Mouse (Mus musculus): ENCODE measurements at regions not wholly inside any gene's neighbourhood (a gene's known extent, or its start where the extent isn't known, plus 50 kb on each side); places are given as distances from the start of the nearest gene placed in this dataset.

GRCm38 (mm10) chr1:73799996-73800395 is 324.3 kb downstream of the Tns1 start:
- no peak for ATAC-seq (ENCODE audit: poor library complexity, severe bottlenecking)

GRCm38 (mm10) chr1:73799246-73799645 is 325.0 kb downstream of the Tns1 start:
- no peak for ATAC-seq (ENCODE audit: poor library complexity, severe bottlenecking)

GRCm38 (mm10) chr1:73797858-73798257 is 326.4 kb downstream of the Tns1 start:
- ATAC-seq (ENCODE audit: poor library complexity, severe bottlenecking), result no peak

- ATAC-seq (ENCODE audit: poor library complexity, severe bottlenecking), result no peak
Observed at GRCm38 (mm10) chr1:73797413-73797812, 326.8 kb downstream of the Tns1 start.

- no peak for ATAC-seq (ENCODE audit: poor library complexity, severe bottlenecking)
Observed at GRCm38 (mm10) chr1:73793871-73794270, 330.4 kb downstream of the Tns1 start.

GRCm38 (mm10) chr1:73793256-73793655 is 331.0 kb downstream of the Tns1 start:
- ATAC-seq (ENCODE audit: poor library complexity, severe bottlenecking), result no peak

- ATAC-seq (ENCODE audit: poor library complexity, severe bottlenecking), result no peak
Observed at GRCm38 (mm10) chr1:73792311-73792710, 331.9 kb downstream of the Tns1 start.

- no peak for ATAC-seq (ENCODE audit: poor library complexity, severe bottlenecking)
Observed at GRCm38 (mm10) chr1:73787666-73788065, 336.6 kb downstream of the Tns1 start.

GRCm38 (mm10) chr1:73787224-73787623 is 337.0 kb downstream of the Tns1 start:
- no peak for ATAC-seq (ENCODE audit: poor library complexity, severe bottlenecking)

GRCm38 (mm10) chr1:73783303-73783702 is 340.9 kb downstream of the Tns1 start:
- ATAC-seq (ENCODE audit: poor library complexity, severe bottlenecking), result no peak

GRCm38 (mm10) chr1:73782871-73783270 is 341.4 kb downstream of the Tns1 start:
- no peak for ATAC-seq (ENCODE audit: poor library complexity, severe bottlenecking)

GRCm38 (mm10) chr1:73771773-73772172 is 352.5 kb downstream of the Tns1 start:
- no peak for ATAC-seq (ENCODE audit: poor library complexity, severe bottlenecking)

GRCm38 (mm10) chr1:73770631-73771030 is 353.6 kb downstream of the Tns1 start:
- ATAC-seq (ENCODE audit: poor library complexity, severe bottlenecking), result no peak

- no peak for ATAC-seq (ENCODE audit: poor library complexity, severe bottlenecking)
Observed at GRCm38 (mm10) chr1:73764611-73765333, 359.5 kb downstream of the Tns1 start.

GRCm38 (mm10) chr1:73758110-73759061 is 365.9 kb downstream of the Tns1 start:
- ATAC-seq (ENCODE audit: poor library complexity, severe bottlenecking), result no peak

- no peak for ATAC-seq (ENCODE audit: poor library complexity, severe bottlenecking)
Observed at GRCm38 (mm10) chr1:73755791-73756190, 368.5 kb downstream of the Tns1 start.

GRCm38 (mm10) chr1:73754928-73755327 is 369.3 kb downstream of the Tns1 start:
- ATAC-seq (ENCODE audit: poor library complexity, severe bottlenecking), result no peak

- ATAC-seq (ENCODE audit: poor library complexity, severe bottlenecking), result no peak
Observed at GRCm38 (mm10) chr1:73753157-73753556, 371.1 kb downstream of the Tns1 start.

GRCm38 (mm10) chr1:73748702-73749101 is 375.5 kb downstream of the Tns1 start:
- ATAC-seq (ENCODE audit: poor library complexity, severe bottlenecking), result no peak

- no peak for ATAC-seq (ENCODE audit: poor library complexity, severe bottlenecking)
Observed at GRCm38 (mm10) chr1:73744555-73745234, 379.6 kb downstream of the Tns1 start.
